Mouse (Mus musculus): ENCODE data around the gene Zc3h12d. TPM values are rescaled to one million over a fixed set of nuclear protein-coding genes. Genes with fewer than 3 reads are reported as not detected.

Zc3h12d gene
- polyA plus RNA-seq (2017; shearing (Covaris generic)) = 11.5 TPM

GRCm38 (mm10) chr10:7832171-7832676 lies at the start of gene Zc3h12d:
Gene Zc3h12d (plus strand): TSS chr10:7832470.

GRCm38 (mm10) chr10:7792751-7793385 lies 39.4 kb upstream of the Zc3h12d start, which contains the start of the genes Ginm1 and Ppil4:
Gene Ginm1 (minus strand): TSS chr10:7792824.
Gene Ppil4 (plus strand): TSS chr10:7792891.

Other genes starting within 250 kb of the Zc3h12d start
- gene Lrp11, start 242.7 kb upstream of the Zc3h12d start, polyA plus RNA-seq (2017; shearing (Covaris generic)) = 1.4 TPM
- 19.7 TPM for gene Nup43, start 165.0 kb upstream of the Zc3h12d start, polyA plus RNA-seq (2017; shearing (Covaris generic))
- gene Pcmt1, start 151.3 kb upstream of the Zc3h12d start, polyA plus RNA-seq (2017; shearing (Covaris generic)) = 109 TPM
- gene Lats1, start 151.3 kb upstream of the Zc3h12d start, polyA plus RNA-seq (2017; shearing (Covaris generic)) = 18.0 TPM
- 98.2 TPM for gene Katna1, start 106.5 kb upstream of the Zc3h12d start, polyA plus RNA-seq (2017; shearing (Covaris generic))
- 87.6 TPM for gene Ginm1, start 39.6 kb upstream of the Zc3h12d start, polyA plus RNA-seq (2017; shearing (Covaris generic))
- gene Ppil4, start 39.6 kb upstream of the Zc3h12d start, polyA plus RNA-seq (2017; shearing (Covaris generic)) = 120 TPM
- 14.4 TPM for gene Tab2, start 123.8 kb downstream of the Zc3h12d start, polyA plus RNA-seq (2017; shearing (Covaris generic))

All from naive thymus-derived CD4-positive, alpha-beta T cell, adult 5 months (primary cell).